Mouse (Mus musculus): Measurements from ENCODE around the gene Srd5a2.

DNA sequence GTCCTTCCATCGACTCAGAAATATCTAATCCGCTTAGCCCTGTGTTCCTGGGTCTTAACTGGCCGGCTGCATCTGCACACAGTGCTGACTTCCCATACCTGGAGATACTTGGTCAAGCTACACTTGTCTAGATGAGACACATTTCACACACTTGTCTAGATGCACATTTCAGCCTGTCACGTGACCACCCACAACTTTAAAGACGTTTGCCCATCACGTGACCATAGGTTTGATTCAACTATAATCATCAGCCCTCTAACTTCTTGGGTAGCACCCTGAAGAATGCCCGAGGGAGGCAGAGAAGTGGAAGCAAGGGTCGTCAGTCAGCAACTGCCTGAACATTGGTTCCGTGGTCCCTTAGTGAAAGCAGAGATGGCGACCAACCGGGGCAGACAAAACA is 75.1 kb downstream of the Srd5a2 start:
- TF ChIP-seq TAL1 (IDR thresholded peaks at IDR 0.05; ENCODE audit: low read length): no peak
- no peak for TF ChIP-seq GATA1 (IDR thresholded peaks at IDR 0.05; ENCODE audit: low read length)
